Mouse (Mus musculus): ENCODE measurements around the gene Ces4a. TPM values are rescaled to one million over a fixed set of nuclear protein-coding genes. Genes with fewer than 3 reads are reported as not detected.

Gene Ces4a
- total and polyA plus RNA-seq, 3 experiments: not detected

- Histone ChIP-seq H3K79me2 (ENCODE audit: control insufficient read depth, insufficient read depth, low read length, poor library complexity) (no peaks in the 10 kb centered on the region), H3K4me3 (ENCODE audit: control insufficient read depth in 1 of 2, insufficient read depth in 1 of 2, low read depth in 2 of 2, low read length in 2 of 2) (no peak overlapping the region), H3K36me3 (ENCODE audit: control insufficient read depth in 1 of 2, insufficient read depth in 2 of 2, low read length in 2 of 2) (peaks cover 0 to 4% of the 10 kb centered on the region in 2 experiments; a peak in 1 of 4 replicates), H3K4me1 (ENCODE audit: control insufficient read depth in 1 of 2, insufficient read depth in 2 of 2, low read length in 2 of 2) (peaks cover 2 to 17% of the 10 kb centered on the region in 2 experiments; a peak in 2 of 4 replicates), H3K9me3 (replicated peaks; ENCODE audit: insufficient read depth, low read length) (no peaks in the 10 kb centered on the region), H3K27ac (ENCODE audit: control insufficient read depth, low read depth, low read length) (no peak overlapping the region), H3K27me3 (ENCODE audit: control insufficient read depth in 1 of 2, insufficient read depth in 2 of 2, low read length in 2 of 2) (no peaks in the 10 kb centered on the region; a peak in 1 of 4 replicates), H3K9ac (ENCODE audit: control insufficient read depth, low read depth, low read length, poor library complexity, severe bottlenecking) (no peak overlapping the region)
- peak; percentile 33 for DNase-seq (ENCODE audit: low read depth, low spot score)
- TF ChIP-seq TBP (IDR thresholded peaks at IDR 0.05; ENCODE audit: low read depth, low read length) (no peak), CTCF (IDR thresholded peaks at IDR 0.05 in 2 of 3, conservative IDR thresholded peaks at IDR 0.05 in 1 of 3; ENCODE audit: control insufficient read depth in 1 of 3, insufficient read depth in 1 of 3, low read depth in 2 of 3, low read length in 3 of 3, poor library complexity in 1 of 3, severe bottlenecking in 1 of 3) (peak; percentile 8 to 42 (median 41); a peak in 3 of 6 replicates), TCF12 (IDR thresholded peaks at IDR 0.05; ENCODE audit: low read depth, low read length) (no peak)
Measured at GRCm38 (mm10) chr8:105151654-105152053, 20.1 kb downstream of the Ces4a start.

GRCm38 (mm10) chr8:105152623-105153398, 21.2 kb downstream of the Ces4a start:
- no peaks in the 10 kb centered on the region for H3K79me2 ChIP-seq (ENCODE audit: control insufficient read depth, insufficient read depth, low read length, poor library complexity)
- H3K27me3 ChIP-seq (ENCODE audit: control insufficient read depth in 1 of 2, insufficient read depth in 2 of 2, low read length in 2 of 2): no peaks in the 10 kb centered on the region
- TF ChIP-seq CHD2 (IDR thresholded peaks at IDR 0.05; ENCODE audit: low read length): no peak
- no peak for TF ChIP-seq NELFE (IDR thresholded peaks at IDR 0.05; ENCODE audit: low read depth, low read length)
- no peak for TF ChIP-seq CHD1 (IDR thresholded peaks at IDR 0.05; ENCODE audit: low read depth, low read length)
- TF ChIP-seq JUND (IDR thresholded peaks at IDR 0.05; ENCODE audit: low read depth, low read length): no peak
- no peak for TF ChIP-seq TCF12 (IDR thresholded peaks at IDR 0.05; ENCODE audit: low read depth, low read length)
- no peak for TF ChIP-seq MYB (IDR thresholded peaks at IDR 0.05; ENCODE audit: low read depth, low read length)
- H3K36me3 ChIP-seq (ENCODE audit: control insufficient read depth in 1 of 2, insufficient read depth in 2 of 2, low read length in 2 of 2): peaks cover 0 to 4% of the 10 kb centered on the region in 2 experiments; a peak in 1 of 4 replicates
- no peak overlapping the region for H3K27ac ChIP-seq (ENCODE audit: control insufficient read depth, low read depth, low read length)
- H3K9ac ChIP-seq (ENCODE audit: control insufficient read depth, low read depth, low read length, poor library complexity, severe bottlenecking): no peak overlapping the region
- no peak overlapping the region for H3K4me3 ChIP-seq (ENCODE audit: control insufficient read depth in 1 of 2, insufficient read depth in 1 of 2, low read depth in 2 of 2, low read length in 2 of 2)
- H3K4me1 ChIP-seq (ENCODE audit: control insufficient read depth in 1 of 2, insufficient read depth in 2 of 2, low read length in 2 of 2): peaks cover 2 to 15% of the 10 kb centered on the region in 2 experiments; a peak in 2 of 4 replicates
- no peaks in the 10 kb centered on the region for H3K9me3 ChIP-seq (replicated peaks; ENCODE audit: insufficient read depth, low read length)
- DNase-seq (ENCODE audit: low read depth, low spot score): no peak

- Histone ChIP-seq H3K4me3 (ENCODE audit: control insufficient read depth in 1 of 2, insufficient read depth in 1 of 2, low read depth in 2 of 2, low read length in 2 of 2) (no peak overlapping the region), H3K27me3 (ENCODE audit: control insufficient read depth in 1 of 2, insufficient read depth in 2 of 2, low read length in 2 of 2) (no peaks in the 10 kb centered on the region), H3K4me1 (ENCODE audit: control insufficient read depth in 1 of 2, insufficient read depth in 2 of 2, low read length in 2 of 2) (peaks cover 2 to 7% of the 10 kb centered on the region in 2 experiments; a peak in 2 of 4 replicates), H3K36me3 (ENCODE audit: control insufficient read depth in 1 of 2, insufficient read depth in 2 of 2, low read length in 2 of 2) (peaks cover 0 to 4% of the 10 kb centered on the region in 2 experiments; a peak in 1 of 4 replicates), H3K79me2 (ENCODE audit: control insufficient read depth, insufficient read depth, low read length, poor library complexity) (no peaks in the 10 kb centered on the region), H3K9ac (ENCODE audit: control insufficient read depth, low read depth, low read length, poor library complexity, severe bottlenecking) (no peak overlapping the region), H3K9me3 (replicated peaks; ENCODE audit: insufficient read depth, low read length) (no peaks in the 10 kb centered on the region), H3K27ac (ENCODE audit: control insufficient read depth, low read depth, low read length) (no peak overlapping the region)
- DNase-seq (ENCODE audit: low read depth, low spot score): no peak
- TF ChIP-seq ZKSCAN1 (IDR thresholded peaks at IDR 0.05; ENCODE audit: low read depth, low read length) (no peak), POLR2AphosphoS5 (IDR thresholded peaks at IDR 0.05; ENCODE audit: borderline replicate concordance, low read depth, low read length) (no peak), USF1 (IDR thresholded peaks at IDR 0.05; ENCODE audit: low read depth, low read length) (no peak), TAL1 (IDR thresholded peaks at IDR 0.05; ENCODE audit: low read length) (no peak), UBTF (IDR thresholded peaks at IDR 0.05; ENCODE audit: borderline replicate concordance, insufficient read depth, low read depth, low read length) (no peak), TCF12 (IDR thresholded peaks at IDR 0.05; ENCODE audit: low read depth, low read length) (no peak)
Measured at GRCm38 (mm10) chr8:105154316-105154715, 22.7 kb downstream of the Ces4a start.
